ENCODE assay signal across 25 mouse cellular contexts in the genomic region with DNA sequence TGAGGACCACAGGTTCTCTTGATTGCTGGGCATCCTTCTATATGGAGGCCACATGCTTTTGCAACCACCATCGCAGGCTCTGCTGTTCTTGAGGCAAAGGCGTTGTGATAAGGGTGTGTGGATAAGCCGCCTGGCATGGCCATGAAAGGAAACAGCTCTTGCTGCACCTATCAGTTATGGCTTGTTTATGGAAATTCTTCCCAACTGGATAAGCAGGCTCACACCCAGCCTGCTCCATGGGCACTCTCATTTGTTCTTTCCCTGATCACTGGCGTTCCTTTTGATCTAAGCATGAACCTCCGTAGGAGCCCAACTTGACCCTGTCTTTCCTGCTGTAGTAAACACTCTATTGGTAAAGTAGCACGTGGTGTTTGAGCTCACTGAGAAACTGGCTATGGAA. TPM values are rescaled to one million over a fixed set of nuclear protein-coding genes. Genes with fewer than 3 reads are reported as not detected.
"Had no signal": no experiment of that assay in that cellular context is flagged by ENCODE, and none has a peak within 500 bp of the region (broad histone marks: within the 10 kb centered on the region; RNA-seq: fewer than 3 reads in every experiment).

No protein-coding gene starts in this region.

- H3K4me1 ChIP-seq: limb, embryonic 12.5 days; limb, embryonic 15.5 days; midbrain, embryonic 12.5 days; midbrain, embryonic 15.5 days; neural tube, embryonic 12.5 days; neural tube, embryonic 15.5 days had no signal

- H3K4me3 ChIP-seq: limb, embryonic 12.5 days; limb, embryonic 15.5 days; midbrain, embryonic 12.5 days; midbrain, embryonic 15.5 days; neural tube, embryonic 12.5 days; neural tube, embryonic 15.5 days; stomach, embryonic 15.5 days had no signal

- DNase-seq: kidney, adult 9 months; kidney, postnatal 14 days; kidney, postnatal 4 days; left cerebral cortex, postnatal 4 days; liver, postnatal 0 days; lung, embryonic 14.5 days; retina, postnatal 1 day; right cerebral cortex, postnatal 25 days; spleen, adult 18-20 months; thymus, adult 18-20 months; thymus, postnatal 36 days had no signal

- H3K4me2 ChIP-seq: limb, embryonic 12.5 days; limb, embryonic 15.5 days; liver, embryonic 11.5 days; lung, embryonic 14.5 days; midbrain, embryonic 12.5 days; midbrain, embryonic 15.5 days; neural tube, embryonic 12.5 days; neural tube, embryonic 15.5 days; stomach, embryonic 15.5 days had no signal

- H3K36me3 ChIP-seq: limb, embryonic 12.5 days; limb, embryonic 15.5 days; midbrain, embryonic 12.5 days; midbrain, embryonic 15.5 days; neural tube, embryonic 12.5 days; neural tube, embryonic 15.5 days; stomach, embryonic 15.5 days had no signal

- H3K27ac ChIP-seq: limb, embryonic 12.5 days; limb, embryonic 15.5 days; liver, embryonic 14.5 days; macrophage; midbrain, embryonic 12.5 days; midbrain, embryonic 15.5 days; neural tube, embryonic 12.5 days; neural tube, embryonic 15.5 days; stomach, embryonic 15.5 days had no signal

- H3K9ac ChIP-seq: limb, embryonic 12.5 days; limb, embryonic 15.5 days; liver, embryonic 14.5 days; liver, postnatal 0 days; lung, embryonic 14.5 days; midbrain, embryonic 12.5 days; midbrain, embryonic 15.5 days; neural tube, embryonic 12.5 days; neural tube, embryonic 15.5 days; stomach, embryonic 15.5 days had no signal

- ATAC-seq: liver, postnatal 0 days; lung, postnatal 0 days; midbrain, embryonic 15.5 days had no signal

- H3K9me3 ChIP-seq: limb, embryonic 12.5 days; limb, embryonic 15.5 days; midbrain, embryonic 12.5 days; midbrain, embryonic 15.5 days; neural tube, embryonic 12.5 days; neural tube, embryonic 15.5 days; stomach, embryonic 15.5 days had no signal

- H3K27me3 ChIP-seq: limb, embryonic 12.5 days; limb, embryonic 15.5 days; midbrain, embryonic 12.5 days; midbrain, embryonic 15.5 days; neural tube, embryonic 12.5 days; neural tube, embryonic 15.5 days; stomach, embryonic 15.5 days had no signal

RNA-seq across cellular contexts. Expression of a gene that starts 14.3 kb away (rescaled TPM):
- total RNA-seq: layer of hippocampus, adult 18-20 months; left cerebral cortex, adult 8-10 months; megakaryocyte, adult 5-6 weeks had no signal
- polyA plus RNA-seq: macrophage had no signal
